Mouse (Mus musculus) hindbrain, embryonic 11.5 days (tissue): ENCODE results near the gene Zfp382. TPM values are rescaled to one million over a fixed set of nuclear protein-coding genes. Genes with fewer than 3 reads are reported as not detected.
A peak's percentile ranks its signal among the peaks of the same experiment; 100 is the strongest.

Source experiments
- ATAC-seq: fragments of 200-750 bp; cut with Nextera tagmentation; 2 replicates; pipeline ENCODE4 v1.8.0; 2017; ENCODE audit warnings: mild to moderate bottlenecking, moderate TSS enrichment, moderate library complexity; ENCODE audit not compliant: low FRiP score
- DNase-seq: peaks from one replicate; pipeline ENCODE4 v3.0.0-alpha.2; 2015; ENCODE audit warnings: low spot score
- H3K27ac ChIP-seq: fragments of 300-500 bp; sonication (generic); 2 replicates; pipeline ENCODE4 v1.5.1; 2014; ENCODE audit warnings: mild to moderate bottlenecking, low read depth, low read length
- H3K27me3 ChIP-seq: fragments of 300-500 bp; sonication (generic); 2 replicates; pipeline ENCODE4 v1.6.1; 2014; ENCODE audit warnings: mild to moderate bottlenecking, low read length, moderate library complexity, mixed read lengths; ENCODE audit not compliant: control insufficient read depth, insufficient read depth
- H3K36me3 ChIP-seq: fragments of 300-500 bp; sonication (generic); 2 replicates; pipeline ENCODE4 v1.6.1; 2014; ENCODE audit warnings: mild to moderate bottlenecking, low read length, moderate library complexity, mixed read lengths; ENCODE audit not compliant: control insufficient read depth, insufficient read depth
- H3K4me1 ChIP-seq: fragments of 300-500 bp; sonication (generic); replicated peaks from 2 replicates; pipeline ENCODE4 v1.6.1; 2014; ENCODE audit warnings: low read length, mixed read lengths; ENCODE audit not compliant: control insufficient read depth, insufficient read depth
- H3K4me2 ChIP-seq: fragments of 300-500 bp; sonication (generic); replicated peaks from 2 replicates; pipeline ENCODE4 v1.6.1; 2014; ENCODE audit warnings: mild to moderate bottlenecking, low read depth, low read length
- H3K4me3 ChIP-seq: fragments of 300-500 bp; sonication (generic); 2 replicates; pipeline ENCODE4 v1.5.1; 2014; ENCODE audit warnings: low read depth, low read length
- H3K9ac ChIP-seq: fragments of 300-500 bp; sonication (generic); 2 replicates; pipeline ENCODE4 v1.6.1; 2014; ENCODE audit warnings: low read depth, low read length
- H3K9me3 ChIP-seq: fragments of 300-500 bp; sonication (generic); 2 replicates; pipeline ENCODE4 v1.6.1; 2016; ENCODE audit warnings: low read length; ENCODE audit not compliant: control insufficient read depth
- WGBS: fragments of 180-500 bp; shearing (Covaris S2); extraction: QIAGEN DNeasy Blood & Tissue Kit; methylation state at CpG from one replicate; pipeline ENCODE4 v1.1.7; 2014; 5-methylcytosine and 5-hydroxymethylcytosine counted together
- polyA plus RNA-seq: library from polyadenylated mRNA; unstranded; fragments of >200 nt; fragmentation: Nextera tagmentation; extraction: Ambion mirVana; gene quantifications from 2 replicates; pipeline ENCODE4 v1.2.1, GENCODE M21; 2014

The Zfp382 gene
- polyA plus RNA-seq, 1 experiment from 2014 or later = 7.6 TPM

DNA sequence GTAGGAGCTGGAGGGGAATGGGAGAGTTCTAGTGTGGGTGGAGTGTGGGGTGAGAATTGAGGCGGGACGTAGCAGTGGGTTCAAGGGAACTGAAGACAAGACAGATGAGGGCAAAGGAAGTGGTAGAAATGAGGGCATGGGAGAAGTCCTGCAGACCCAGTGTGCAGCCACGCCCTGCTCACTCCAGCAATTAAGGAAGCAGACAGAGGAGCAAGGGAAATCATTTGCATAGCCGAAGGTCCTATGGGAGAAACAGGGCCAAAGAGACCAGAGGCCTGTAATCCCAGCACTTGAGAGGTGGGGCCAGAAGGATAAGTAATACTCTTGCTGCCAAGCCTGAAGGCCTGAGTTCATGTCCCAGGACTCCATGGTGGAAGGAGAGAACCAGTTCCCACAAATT lies 10.7 kb downstream of the Zfp382 start:
- no peak overlapping the region for H3K9ac ChIP-seq
- H3K9me3 ChIP-seq = no peaks in the 10 kb centered on the region
- no peaks in the 10 kb centered on the region for H3K27me3 ChIP-seq
- H3K27ac ChIP-seq = no peak overlapping the region
- ATAC-seq (no peak), DNase-seq (no peak)
- no peak overlapping the region for H3K4me2 ChIP-seq
- H3K4me3 ChIP-seq = no peak overlapping the region
- 88% methylated on average over 4 of the region's 4 CpGs for WGBS
- peaks cover 14% of the 10 kb centered on the region for H3K36me3 ChIP-seq
- H3K4me1 ChIP-seq = no peaks in the 10 kb centered on the region

DNA sequence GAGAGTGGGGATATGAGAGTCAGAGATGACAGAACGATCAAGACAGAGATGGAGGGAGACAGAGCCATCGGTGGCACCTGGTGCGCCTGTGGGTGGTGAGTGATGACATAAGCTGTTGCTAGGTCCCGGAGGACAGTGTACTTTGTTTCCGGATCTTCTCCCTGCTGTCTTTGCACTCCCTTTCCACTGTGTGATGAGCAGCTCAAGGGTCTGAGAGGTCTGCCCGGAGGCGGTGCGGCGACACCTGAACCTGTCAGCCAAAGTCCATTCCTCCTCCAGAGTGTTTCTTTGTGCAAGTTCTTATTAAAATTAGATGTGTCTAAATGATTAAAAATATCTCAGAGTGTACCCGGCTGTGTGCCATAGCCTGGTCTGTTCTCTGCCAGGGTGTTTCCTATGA lies 15.1 kb downstream of the Zfp382 start:
- no peak for DNase-seq
- Histone ChIP-seq H3K4me2 (no peak overlapping the region), H3K9ac (no peak overlapping the region), H3K36me3 (peaks cover 11% of the 10 kb centered on the region), H3K4me1 (no peaks in the 10 kb centered on the region), H3K4me3 (no peak overlapping the region), H3K27me3 (no peaks in the 10 kb centered on the region), H3K27ac (no peak overlapping the region), H3K9me3 (no peaks in the 10 kb centered on the region)
- 88% methylated on average over 10 of the region's 10 CpGs for WGBS
- no peak for ATAC-seq

DNA sequence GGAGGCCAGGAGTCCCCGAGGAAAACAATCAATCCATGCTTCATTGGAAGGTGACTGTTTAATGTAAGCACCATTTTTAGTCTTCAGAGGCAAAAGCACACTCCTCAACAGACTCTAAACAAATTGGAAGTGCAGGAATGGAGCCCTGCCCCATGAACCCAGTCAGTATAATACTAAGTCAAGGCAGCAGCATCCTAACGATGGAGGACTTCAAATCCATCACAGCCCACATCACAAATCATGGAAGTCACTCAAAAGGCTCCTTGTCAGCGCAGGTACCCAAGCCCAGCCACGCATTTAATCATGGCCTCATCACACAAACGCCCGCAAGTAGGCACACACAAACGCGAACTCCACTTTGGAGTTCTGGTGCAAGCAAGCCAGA lies 21.4 kb downstream of the Zfp382 start:
- ATAC-seq (peak; percentile 38), DNase-seq (no peak)
- no peaks in the 10 kb centered on the region for H3K4me1 ChIP-seq
- peak overlapping the region; percentile 50 for H3K4me2 ChIP-seq
- H3K9me3 ChIP-seq = peaks cover 2% of the 10 kb centered on the region; the same call in 1 of the 2 replicates
- H3K27ac ChIP-seq = no peak overlapping the region
- H3K27me3 ChIP-seq = no peaks in the 10 kb centered on the region
- peak overlapping the region; percentile 50 for H3K4me3 ChIP-seq
- WGBS = 18% methylated on average over 8 of the region's 8 CpGs
- no peaks in the 10 kb centered on the region for H3K36me3 ChIP-seq
- H3K9ac ChIP-seq = peak overlapping the region; percentile 66

DNA sequence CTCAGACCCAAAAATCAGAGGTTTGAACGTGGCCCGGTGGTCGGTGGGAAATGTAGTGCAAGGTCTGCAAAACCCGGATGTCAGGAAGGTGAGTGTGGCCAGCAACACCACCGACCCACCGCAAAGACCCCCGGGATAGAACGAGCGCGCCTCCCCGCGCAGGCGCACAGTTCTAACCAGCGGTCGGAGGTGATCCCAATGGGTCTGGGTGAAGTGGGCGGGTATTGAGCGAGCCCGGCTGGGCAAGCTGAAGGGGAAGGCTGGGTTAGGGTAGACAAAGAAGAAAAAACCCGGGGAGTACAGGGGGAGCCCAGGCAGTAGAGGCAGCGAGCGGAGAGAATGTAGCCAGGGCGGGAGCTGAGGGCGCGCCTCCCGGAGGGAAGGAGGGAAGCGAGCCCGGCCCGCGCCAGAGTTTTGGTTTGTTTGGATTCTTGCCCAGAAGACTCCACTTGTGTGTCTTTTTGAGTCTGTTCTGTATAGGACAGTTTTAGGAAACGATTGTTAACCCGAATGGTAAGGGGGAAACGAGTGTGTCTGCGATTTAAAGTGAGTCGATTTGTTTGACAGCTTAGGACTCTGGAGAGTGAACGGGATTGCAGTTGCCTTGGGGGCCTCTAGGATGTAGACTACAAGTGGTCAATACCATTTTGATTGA lies 21.9 kb downstream of the Zfp382 start:
- Histone ChIP-seq H3K9me3 (peaks cover 4% of the 10 kb centered on the region; the same call in 1 of the 2 replicates), H3K36me3 (no peaks in the 10 kb centered on the region), H3K9ac (peak overlapping the region; percentile 66), H3K4me2 (peak overlapping the region; percentile 50), H3K4me3 (peak overlapping the region; percentile 50), H3K27ac (peak overlapping the region; percentile 81), H3K4me1 (no peaks in the 10 kb centered on the region), H3K27me3 (no peaks in the 10 kb centered on the region)
- peak; percentile 91 for DNase-seq
- WGBS = 4% methylated on average over 35 of the region's 35 CpGs
- ATAC-seq = peak; percentile 96

DNA sequence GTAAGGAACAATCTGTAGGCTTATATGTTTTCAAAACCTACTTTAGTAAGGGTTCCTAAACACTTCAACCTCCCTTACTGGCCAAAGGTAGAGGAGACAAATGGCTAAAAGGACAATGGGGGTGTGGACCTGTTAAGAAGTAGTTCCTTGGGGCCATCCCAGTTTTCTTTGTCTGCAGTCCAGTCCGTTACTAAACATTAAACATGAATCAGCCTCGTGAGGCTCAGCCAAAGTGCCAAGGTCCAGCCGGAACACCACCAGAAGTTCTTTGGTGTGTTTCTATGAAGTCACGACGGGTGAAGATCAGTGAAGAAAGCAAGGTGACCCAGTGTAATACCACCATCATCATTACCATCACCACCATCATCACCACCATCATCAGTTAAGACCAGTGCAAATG lies 25.3 kb downstream of the Zfp382 start:
- no peak overlapping the region for H3K4me2 ChIP-seq
- no peaks in the 10 kb centered on the region for H3K36me3 ChIP-seq
- H3K27me3 ChIP-seq = no peaks in the 10 kb centered on the region
- 94% methylated on average over 5 of the region's 5 CpGs for WGBS
- no peak for ATAC-seq
- H3K27ac ChIP-seq = no peak overlapping the region
- DNase-seq = no peak
- no peaks in the 10 kb centered on the region for H3K4me1 ChIP-seq
- peaks cover 21% of the 10 kb centered on the region for H3K9me3 ChIP-seq
- H3K4me3 ChIP-seq = no peak overlapping the region
- no peak overlapping the region for H3K9ac ChIP-seq

DNA sequence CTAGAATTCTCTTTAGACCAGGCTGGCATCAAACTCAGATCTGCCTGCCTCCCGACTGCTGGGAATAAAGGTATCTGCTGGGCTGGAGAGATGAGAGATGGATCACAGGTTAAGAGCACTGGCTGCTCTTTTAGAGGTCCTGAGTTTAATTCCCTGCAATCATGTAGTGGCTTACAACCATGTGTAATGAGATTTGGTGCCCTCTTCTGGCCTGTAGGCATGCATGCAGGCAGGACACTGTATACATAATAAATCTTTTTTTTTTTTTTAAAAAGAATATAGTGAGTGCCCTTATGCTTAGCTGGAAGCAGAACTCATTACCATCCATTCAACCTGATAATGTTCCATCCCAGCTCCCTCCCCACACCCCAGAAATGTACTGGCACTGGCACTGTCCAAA lies 32.3 kb downstream of the Zfp382 start:
- H3K4me2 ChIP-seq = no peak overlapping the region
- peaks cover 16% of the 10 kb centered on the region for H3K36me3 ChIP-seq
- DNase-seq (no peak), ATAC-seq (no peak)
- 92% methylated on average over 1 of the region's 1 CpGs for WGBS
- H3K27ac ChIP-seq = no peak overlapping the region
- H3K4me3 ChIP-seq = no peak overlapping the region
- H3K4me1 ChIP-seq = no peaks in the 10 kb centered on the region
- peaks cover 34% of the 10 kb centered on the region for H3K9me3 ChIP-seq
- H3K27me3 ChIP-seq = no peaks in the 10 kb centered on the region
- no peak overlapping the region for H3K9ac ChIP-seq

DNA sequence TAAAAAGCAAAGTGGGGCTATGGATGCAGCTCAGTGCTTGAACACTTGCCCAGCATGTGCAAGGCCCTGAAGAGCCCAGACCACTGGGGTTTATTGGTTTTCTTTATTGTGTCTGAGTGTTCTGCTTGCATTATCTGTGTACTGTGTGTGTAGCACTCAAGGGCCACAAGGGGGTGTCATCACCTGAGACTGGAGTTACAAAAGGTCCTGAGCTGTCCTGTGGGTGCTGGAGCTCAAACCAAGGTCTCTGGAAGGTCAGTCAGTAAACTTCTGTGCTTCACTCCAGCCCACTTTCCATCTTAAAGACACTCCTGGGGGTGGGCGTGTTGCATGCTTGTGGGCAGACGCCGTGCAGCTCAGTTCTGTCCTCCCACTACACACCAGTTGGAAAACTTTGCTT lies 33.8 kb downstream of the Zfp382 start:
- DNase-seq = no peak
- Histone ChIP-seq H3K27ac (no peak overlapping the region), H3K4me1 (no peaks in the 10 kb centered on the region), H3K9ac (no peak overlapping the region), H3K9me3 (peaks cover 37% of the 10 kb centered on the region), H3K4me2 (no peak overlapping the region), H3K36me3 (peaks cover 29% of the 10 kb centered on the region), H3K27me3 (no peaks in the 10 kb centered on the region), H3K4me3 (no peak overlapping the region)
- no peak for ATAC-seq
- WGBS = 98% methylated on average over 3 of the region's 3 CpGs

DNA sequence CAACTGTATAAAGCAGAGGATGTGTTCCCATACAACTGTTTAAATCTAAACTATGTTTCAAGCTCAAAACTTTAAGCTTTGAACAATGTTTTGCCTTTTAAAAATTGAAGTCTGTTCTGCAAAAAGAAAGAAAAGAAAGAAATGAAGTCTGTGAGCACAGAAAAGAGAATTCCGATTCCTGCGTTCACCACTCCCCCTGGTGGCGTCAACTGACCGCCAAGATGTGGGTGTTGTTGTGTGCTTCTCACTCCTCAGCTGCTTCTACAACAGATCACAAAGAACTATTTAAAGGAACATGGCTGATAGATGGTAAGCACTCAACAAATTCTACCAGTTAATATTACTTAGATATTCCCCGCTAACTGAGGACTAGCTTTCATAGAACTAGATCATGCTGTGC lies 41.4 kb downstream of the Zfp382 start:
- 98% methylated on average over 5 of the region's 5 CpGs for WGBS

DNA sequence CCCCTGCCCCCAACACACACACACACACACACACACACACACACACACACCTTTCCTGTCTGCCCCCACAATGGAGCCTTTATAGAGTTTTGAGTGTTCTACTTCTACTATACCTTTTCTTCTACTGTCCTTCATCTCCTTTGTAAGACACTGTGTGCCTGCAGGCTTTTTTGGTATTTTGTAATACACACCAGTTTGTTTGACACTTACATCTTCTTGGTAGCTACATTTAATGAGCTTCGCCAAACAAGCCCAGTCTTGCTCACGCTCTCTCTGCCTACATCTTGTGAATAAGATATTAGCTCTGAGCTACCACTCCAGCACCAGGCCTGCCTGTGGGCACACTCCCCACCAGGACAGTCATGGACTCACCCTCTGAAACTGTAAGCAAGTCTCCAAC lies 43.0 kb downstream of the Zfp382 start:
- no peak overlapping the region for H3K4me3 ChIP-seq
- DNase-seq = no peak
- 98% methylated on average over 2 of the region's 2 CpGs for WGBS
- ATAC-seq = no peak
- H3K27me3 ChIP-seq = no peaks in the 10 kb centered on the region
- H3K9me3 ChIP-seq = peaks cover 52% of the 10 kb centered on the region
- no peak overlapping the region for H3K9ac ChIP-seq
- peaks cover 56% of the 10 kb centered on the region for H3K36me3 ChIP-seq
- no peaks in the 10 kb centered on the region for H3K4me1 ChIP-seq
- H3K27ac ChIP-seq = no peak overlapping the region
- no peak overlapping the region for H3K4me2 ChIP-seq

More for the DNA sequence above, 41.4 kb downstream of the Zfp382 start:
- no peak overlapping the region for H3K27ac ChIP-seq
- no peak overlapping the region for H3K9ac ChIP-seq
- H3K27me3 ChIP-seq = no peaks in the 10 kb centered on the region
- H3K9me3 ChIP-seq = peaks cover 62% of the 10 kb centered on the region
- no peaks in the 10 kb centered on the region for H3K4me1 ChIP-seq
- ATAC-seq (no peak), DNase-seq (no peak)
- peaks cover 71% of the 10 kb centered on the region for H3K36me3 ChIP-seq
- no peak overlapping the region for H3K4me2 ChIP-seq
- H3K4me3 ChIP-seq = no peak overlapping the region
